Mouse (Mus musculus): ENCODE data around the gene Atn1. TPM values are rescaled to one million over a fixed set of nuclear protein-coding genes. Genes with fewer than 3 reads are reported as not detected.

Atn1 gene
- total and polyA plus RNA-seq, 3 experiments: 1.6 to 43.2 TPM; not detected in 1

DNA sequence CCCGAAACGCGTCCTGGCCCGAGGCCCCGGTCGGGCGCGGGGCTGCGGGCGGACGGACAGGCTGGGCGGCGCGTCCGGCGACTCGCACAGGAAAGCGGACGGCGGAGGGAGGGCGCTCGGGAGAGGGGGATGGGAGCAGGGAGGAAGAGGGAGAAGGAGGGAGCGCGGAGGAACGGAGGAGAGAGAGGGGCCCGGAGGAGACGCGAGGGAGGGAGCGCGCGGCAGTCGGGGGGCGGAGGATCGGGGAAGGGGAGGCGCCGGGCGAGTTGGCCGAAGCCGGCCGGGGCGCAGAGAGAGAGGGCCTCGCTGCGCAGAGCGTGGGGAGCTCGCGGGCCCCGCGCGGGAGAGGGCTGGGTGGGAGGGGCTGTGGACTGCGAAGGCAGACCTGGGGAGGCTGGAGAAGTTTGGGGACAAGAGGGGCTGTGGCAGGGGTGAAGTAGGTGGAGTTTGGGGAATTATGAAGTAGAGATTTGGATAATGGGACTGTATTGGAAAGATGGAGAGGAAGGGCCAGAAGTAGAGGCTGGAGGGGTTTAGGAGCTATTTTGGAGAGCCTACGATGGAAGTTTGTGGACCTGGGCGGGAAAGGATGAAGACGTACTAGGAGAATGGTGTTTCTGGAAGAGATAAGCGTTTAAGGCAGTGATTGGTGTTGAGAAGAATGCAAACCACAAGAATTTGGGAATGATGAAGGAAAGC, 477 bp upstream of the Atn1 start:
- Histone ChIP-seq H3K4me1 (ENCODE audit: control insufficient read depth in 1 of 2, insufficient read depth in 2 of 2, low read length in 2 of 2) (peaks cover 2 to 32% of the 10 kb centered on the region in 2 experiments; a peak in 3 of 4 replicates), H3K9me3 (replicated peaks; ENCODE audit: insufficient read depth, low read length) (no peaks in the 10 kb centered on the region), H3K79me2 (ENCODE audit: control insufficient read depth, insufficient read depth, low read length, poor library complexity) (peaks cover 14% of the 10 kb centered on the region), H3K27me3 (ENCODE audit: control insufficient read depth in 1 of 2, insufficient read depth in 2 of 2, low read length in 2 of 2) (no peaks in the 10 kb centered on the region), H3K27ac (ENCODE audit: control insufficient read depth, low read depth, low read length) (peak overlapping the region; percentile 38), H3K9ac (ENCODE audit: control insufficient read depth, low read depth, low read length, poor library complexity, severe bottlenecking) (peak overlapping the region; percentile 91), H3K36me3 (ENCODE audit: control insufficient read depth in 1 of 2, insufficient read depth in 2 of 2, low read length in 2 of 2) (peaks cover 0 to 2% of the 10 kb centered on the region in 2 experiments; a peak in 1 of 4 replicates), H3K4me3 (ENCODE audit: control insufficient read depth in 1 of 2, insufficient read depth in 1 of 2, low read depth in 2 of 2, low read length in 2 of 2) (peak overlapping the region; percentile 62 to 67)
- TF ChIP-seq POLR2A (IDR thresholded peaks at IDR 0.05; ENCODE audit: control insufficient read depth in 1 of 2, insufficient read depth in 1 of 2, low read depth in 1 of 2, low read length in 2 of 2, poor library complexity in 1 of 2) (peak; percentile 22 to 47; a peak in 2 of 4 replicates), E2F4 (IDR thresholded peaks at IDR 0.05; ENCODE audit: borderline replicate concordance, low read depth, low read length) (no peak), ZC3H11A (IDR thresholded peaks at IDR 0.05; ENCODE audit: low read depth, low read length) (no peak), TCF12 (IDR thresholded peaks at IDR 0.05; ENCODE audit: low read depth, low read length) (0 out of 2 replicates have a peak, but pooled peaks have one; percentile 25), MXI1 (IDR thresholded peaks at IDR 0.05; ENCODE audit: low read depth, low read length) (0 out of 2 replicates have a peak, but pooled peaks have one; percentile 38), UBTF (IDR thresholded peaks at IDR 0.05; ENCODE audit: borderline replicate concordance, insufficient read depth, low read depth, low read length) (0 out of 2 replicates have a peak, but pooled peaks have one; percentile 36), ZMIZ1 (IDR thresholded peaks at IDR 0.05; ENCODE audit: low read depth, low read length) (peak; percentile 26; the same call in 1 of the 2 replicates), MAZ (IDR thresholded peaks at IDR 0.05; ENCODE audit: low read depth, low read length) (peak; percentile 91), NRF1 (IDR thresholded peaks at IDR 0.05; ENCODE audit: insufficient read depth, low read depth, low read length, poor library complexity, severe bottlenecking) (no peak), TAL1 (IDR thresholded peaks at IDR 0.05; ENCODE audit: low read length) (no peak), HCFC1 (IDR thresholded peaks at IDR 0.05; ENCODE audit: low read depth, low read length) (peak; percentile 53; the same call in 1 of the 2 replicates), SIN3A (IDR thresholded peaks at IDR 0.05; ENCODE audit: low read length) (0 out of 2 replicates have a peak, but pooled peaks have one; percentile 34), GATA1 (IDR thresholded peaks at IDR 0.05; ENCODE audit: low read depth, low read length) (peak; percentile 12; the same call in 1 of the 2 replicates), USF1 (IDR thresholded peaks at IDR 0.05; ENCODE audit: low read depth, low read length) (no peak), EP300 (IDR thresholded peaks at IDR 0.05; ENCODE audit: low read depth in 1 of 2, low read length in 2 of 2) (no peak)
- DNase-seq (ENCODE audit: low read depth, low spot score): peak; percentile 64

DNA sequence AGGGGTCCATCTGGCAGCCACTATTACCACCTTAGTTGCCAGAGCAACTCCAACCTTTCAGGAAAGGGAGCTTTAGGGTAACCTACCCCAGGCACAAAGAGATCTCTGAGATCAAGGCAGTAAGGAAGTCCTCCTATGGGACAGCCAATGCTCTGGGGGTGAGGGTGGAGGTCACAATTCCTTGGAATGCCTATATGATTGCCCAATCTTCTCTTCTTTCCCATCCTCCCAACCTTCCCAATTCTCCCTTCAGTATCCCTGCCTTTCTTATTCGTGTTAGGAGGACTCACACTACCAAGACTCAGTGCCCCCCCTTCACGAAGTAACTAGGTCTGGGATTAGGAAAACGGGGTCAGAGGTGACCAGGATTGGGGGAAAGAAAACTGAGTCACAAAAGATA, 1.0 kb downstream of the Atn1 start:
- H3K9me3 ChIP-seq (replicated peaks; ENCODE audit: insufficient read depth, low read length): no peaks in the 10 kb centered on the region

More for the DNA sequence above, 1.0 kb downstream of the Atn1 start:
- Histone ChIP-seq H3K9ac (ENCODE audit: control insufficient read depth, low read depth, low read length, poor library complexity, severe bottlenecking) (peak overlapping the region; percentile 77), H3K79me2 (ENCODE audit: control insufficient read depth, insufficient read depth, low read length, poor library complexity) (peaks cover 14% of the 10 kb centered on the region), H3K27ac (ENCODE audit: control insufficient read depth, low read depth, low read length) (no peak overlapping the region), H3K36me3 (ENCODE audit: control insufficient read depth in 1 of 2, insufficient read depth in 2 of 2, low read length in 2 of 2) (peaks cover 0 to 2% of the 10 kb centered on the region in 2 experiments; a peak in 1 of 4 replicates), H3K4me1 (ENCODE audit: control insufficient read depth in 1 of 2, insufficient read depth in 2 of 2, low read length in 2 of 2) (peaks cover 2 to 32% of the 10 kb centered on the region in 2 experiments; a peak in 3 of 4 replicates), H3K27me3 (ENCODE audit: control insufficient read depth in 1 of 2, insufficient read depth in 2 of 2, low read length in 2 of 2) (no peaks in the 10 kb centered on the region), H3K4me3 (ENCODE audit: control insufficient read depth in 1 of 2, insufficient read depth in 1 of 2, low read depth in 2 of 2, low read length in 2 of 2) (peak overlapping the region; percentile 66 to 82)
- no peak for TF ChIP-seq RAD21 (IDR thresholded peaks at IDR 0.05; ENCODE audit: low read depth, low read length)
- no peak for TF ChIP-seq ZKSCAN1 (IDR thresholded peaks at IDR 0.05; ENCODE audit: low read depth, low read length)
- no peak for TF ChIP-seq KAT2A (conservative IDR thresholded peaks at IDR 0.05; ENCODE audit: low read depth, low read length)
- no peak for DNase-seq (ENCODE audit: low read depth, low spot score)
